Mouse (Mus musculus) left cerebral cortex, postnatal 14 days (tissue): ENCODE measurements around the gene Gm10722. TPM values are rescaled to one million over a fixed set of nuclear protein-coding genes. Genes with fewer than 3 reads are reported as not detected.
A peak's percentile ranks its signal among the peaks of the same experiment; 100 is the strongest.
"Not testable (repeated sequence)": the region's sequence is repeated elsewhere in the genome, so short reads cannot be mapped to it uniquely, and the experiment has no call there.

Experiments
- DNase-seq, 2 experiments: peaks; one replicate each; pipeline ENCODE4 v3.0.0; 2021 to 2022; ENCODE audit warnings: low spot score in 2 of 2, mixed read lengths in 1 of 2
- intact Hi-C: fragments of 180-260 bp; cut with DNase I; formaldehyde crosslinking; loops from one replicate; pipeline ENCODE4 v1.15.1; 2025
- microRNA-seq, 2 experiments: library from miRNA; unstranded; fragments of <30 nt; microRNA quantifications; one replicate each; pipeline ENCODE4 v1.2.0; 2022
- total RNA-seq, 2 experiments: library from RNA; stranded (reverse); gene quantifications; 2 replicates each; pipeline ENCODE4 v1.2.3; 2021

Gene Gm10722
- total RNA-seq, 2 experiments from 2014 or later = not detected

DNA sequence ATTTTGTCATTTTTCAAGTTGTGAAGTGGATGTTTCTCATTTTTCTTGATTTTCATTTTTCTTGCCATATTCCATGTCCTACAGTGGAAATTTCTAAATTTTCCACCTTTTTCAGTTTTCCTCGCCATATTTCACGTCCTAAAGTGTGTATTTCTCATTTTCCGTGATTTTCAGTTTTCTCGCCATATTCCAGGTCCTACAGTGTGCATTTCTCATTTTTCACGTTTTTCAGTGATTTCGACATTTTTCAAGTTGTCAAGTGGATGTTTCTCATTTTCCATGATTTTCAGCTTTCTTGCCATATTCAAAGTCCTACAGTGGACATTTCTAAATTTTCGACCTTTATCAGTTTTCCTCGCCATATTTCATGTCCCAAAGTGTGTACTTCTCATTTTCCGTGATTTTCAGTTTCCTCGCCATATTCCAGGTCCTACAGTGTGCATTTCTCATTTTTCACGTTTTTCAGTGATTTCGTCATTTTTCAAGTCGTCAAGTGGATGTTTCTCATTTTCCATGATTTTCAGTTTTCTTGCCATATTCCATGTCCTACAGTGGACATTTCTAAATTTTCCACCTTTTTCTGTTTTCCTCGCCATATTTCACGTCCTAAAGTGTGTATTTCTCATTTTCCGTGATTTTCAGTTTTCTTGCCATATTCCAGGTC is 23.4 kb downstream of the Gm10722 start:
- DNase-seq = peak; percentile 72 to 86
- intact Hi-C loops = not testable (repeated sequence)

DNA sequence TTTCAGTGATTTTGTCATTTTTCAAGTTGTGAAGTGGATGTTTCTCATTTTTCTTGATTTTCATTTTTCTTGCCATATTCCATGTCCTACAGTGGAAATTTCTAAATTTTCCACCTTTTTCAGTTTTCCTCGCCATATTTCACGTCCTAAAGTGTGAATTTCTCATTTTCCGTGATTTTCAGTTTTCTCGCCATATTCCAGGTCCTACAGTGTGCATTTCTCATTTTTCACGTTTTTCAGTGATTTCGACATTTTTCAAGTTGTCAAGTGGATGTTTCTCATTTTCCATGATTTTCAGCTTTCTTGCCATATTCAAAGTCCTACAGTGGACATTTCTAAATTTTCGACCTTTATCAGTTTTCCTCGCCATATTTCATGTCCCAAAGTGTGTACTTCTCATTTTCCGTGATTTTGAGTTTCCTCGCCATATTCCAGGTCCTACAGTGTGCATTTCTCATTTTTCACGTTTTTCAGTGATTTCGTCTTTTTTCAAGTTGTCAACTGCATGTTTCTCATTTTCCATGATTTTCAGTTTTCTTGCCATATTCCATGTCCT is 24.3 kb downstream of the Gm10722 start, which contains the start of gene Gm10717:
Gm10717 (plus strand) TSS at position 506 of the 556 bp plus-strand sequence.
- intact Hi-C loops = not testable (repeated sequence)
- DNase-seq = peak; percentile 58 to 79

DNA sequence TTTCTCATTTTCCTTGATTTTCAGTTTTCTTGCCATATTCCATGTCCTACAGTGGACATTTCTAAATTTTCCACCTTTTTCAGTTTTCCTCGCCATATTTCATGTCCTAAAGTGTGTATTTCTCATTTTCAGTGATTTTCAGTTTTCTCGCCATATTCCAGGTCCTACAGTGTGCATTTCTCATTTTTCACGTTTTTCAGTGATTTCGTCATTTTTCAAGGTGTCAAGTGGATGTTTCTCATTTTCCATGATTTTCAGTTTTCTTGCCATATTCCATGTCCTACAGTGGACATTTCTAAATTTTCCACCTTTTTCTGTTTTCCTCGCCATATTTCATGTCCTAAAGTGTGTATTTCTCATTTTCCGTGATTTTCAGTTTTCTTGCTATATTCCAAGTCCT is 24.9 kb downstream of the Gm10722 start:
- intact Hi-C loops = not testable (repeated sequence)
- peak; percentile 63 to 89 for DNase-seq

DNA sequence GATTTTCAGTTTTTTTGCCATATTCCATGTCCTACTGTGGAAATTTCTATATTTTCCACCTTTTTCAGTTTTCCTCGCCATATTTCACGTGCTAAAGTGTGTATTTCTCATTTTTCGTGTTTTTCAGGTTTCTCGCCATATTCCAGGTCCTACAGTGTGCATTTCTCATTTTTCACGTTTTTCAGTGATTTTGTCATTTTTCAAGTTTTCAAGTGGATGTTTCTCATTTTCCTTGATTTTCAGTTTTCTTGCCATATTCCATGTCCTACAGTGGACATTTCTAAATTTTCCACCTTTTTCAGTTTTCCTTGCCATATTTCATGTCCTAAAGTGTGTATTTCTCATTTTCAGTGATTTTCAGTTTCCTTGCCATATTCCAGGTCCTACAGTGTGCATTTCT is 25.4 kb downstream of the Gm10722 start:
- DNase-seq, intact Hi-C loops: not testable (repeated sequence)

DNA sequence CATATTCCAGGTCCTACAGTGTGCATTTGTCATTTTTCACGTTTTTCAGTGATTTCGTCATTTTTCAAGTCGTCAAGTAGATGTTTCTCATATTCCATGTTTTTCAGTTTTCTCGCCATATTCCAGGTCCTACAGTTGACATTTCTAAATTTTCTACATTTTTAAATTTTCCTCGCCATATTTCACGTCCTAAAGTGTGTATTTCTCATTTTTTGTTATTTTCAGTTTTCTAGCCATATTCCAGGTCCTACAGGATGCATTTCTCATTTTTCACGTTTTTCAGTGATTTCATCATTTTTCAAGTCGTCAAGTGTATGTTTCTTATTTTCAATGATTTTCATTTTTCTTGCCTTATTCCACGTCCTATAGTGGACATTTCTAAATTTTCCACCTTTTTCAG is 26.0 kb downstream of the Gm10722 start:
- intact Hi-C loops = not testable (repeated sequence)

DNA sequence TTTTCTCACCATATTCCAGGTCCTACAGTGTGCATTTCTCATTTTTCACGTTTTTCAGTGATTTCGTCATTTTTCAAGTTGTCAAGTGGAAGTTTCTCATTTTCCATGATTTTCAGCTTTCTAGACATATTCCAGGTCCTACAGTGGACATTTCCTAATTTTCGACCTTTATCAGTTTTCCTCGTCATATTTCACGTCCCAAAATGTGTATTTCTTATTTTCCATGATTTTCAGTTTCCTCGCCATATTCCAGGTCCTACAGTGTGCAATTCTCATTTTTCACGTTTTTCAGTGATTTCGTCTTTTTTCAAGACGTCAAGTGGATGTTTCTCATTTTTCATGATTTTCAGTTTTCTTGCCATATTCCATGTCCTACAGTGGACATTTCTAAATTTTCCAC is 26.5 kb downstream of the Gm10722 start:
- DNase-seq, intact Hi-C loops: not testable (repeated sequence)

More for the DNA sequence above, 26.0 kb downstream of the Gm10722 start:
- DNase-seq = not testable (repeated sequence)

DNA sequence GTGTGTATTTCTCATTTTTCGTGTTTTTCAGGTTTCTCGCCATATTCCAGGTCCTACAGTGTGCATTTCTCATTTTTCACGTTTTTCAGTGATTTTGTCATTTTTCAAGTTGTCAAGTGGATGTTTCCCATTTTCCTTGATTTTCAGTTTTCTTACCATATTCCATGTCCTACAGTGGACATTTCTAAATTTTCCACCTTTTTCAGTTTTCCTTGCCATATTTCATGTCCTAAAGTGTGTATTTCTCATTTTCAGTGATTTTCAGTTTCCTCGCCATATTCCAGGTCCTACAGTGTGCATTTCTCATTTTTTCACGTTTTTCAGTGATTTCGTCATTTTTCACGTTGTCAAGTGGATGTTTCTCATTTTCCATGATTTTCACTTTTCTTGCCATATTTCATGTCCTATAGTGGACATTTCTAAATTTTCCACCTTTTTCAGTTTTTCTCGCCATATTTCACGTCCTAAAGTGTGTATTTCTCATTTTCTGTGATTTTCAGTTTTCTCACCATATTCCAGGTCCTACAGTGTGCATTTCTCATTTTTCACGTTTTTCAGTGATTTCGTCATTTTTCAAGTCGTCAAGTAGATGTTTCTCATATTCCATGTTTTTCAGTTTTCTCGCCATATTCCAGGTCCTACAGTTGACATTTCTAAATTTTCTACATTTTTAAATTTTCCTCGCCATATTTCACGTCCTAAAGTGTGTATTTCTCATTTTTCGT is 28.7 kb downstream of the Gm10722 start:
- intact Hi-C loops = not testable (repeated sequence)
- DNase-seq = peak; percentile 36 to 57

DNA sequence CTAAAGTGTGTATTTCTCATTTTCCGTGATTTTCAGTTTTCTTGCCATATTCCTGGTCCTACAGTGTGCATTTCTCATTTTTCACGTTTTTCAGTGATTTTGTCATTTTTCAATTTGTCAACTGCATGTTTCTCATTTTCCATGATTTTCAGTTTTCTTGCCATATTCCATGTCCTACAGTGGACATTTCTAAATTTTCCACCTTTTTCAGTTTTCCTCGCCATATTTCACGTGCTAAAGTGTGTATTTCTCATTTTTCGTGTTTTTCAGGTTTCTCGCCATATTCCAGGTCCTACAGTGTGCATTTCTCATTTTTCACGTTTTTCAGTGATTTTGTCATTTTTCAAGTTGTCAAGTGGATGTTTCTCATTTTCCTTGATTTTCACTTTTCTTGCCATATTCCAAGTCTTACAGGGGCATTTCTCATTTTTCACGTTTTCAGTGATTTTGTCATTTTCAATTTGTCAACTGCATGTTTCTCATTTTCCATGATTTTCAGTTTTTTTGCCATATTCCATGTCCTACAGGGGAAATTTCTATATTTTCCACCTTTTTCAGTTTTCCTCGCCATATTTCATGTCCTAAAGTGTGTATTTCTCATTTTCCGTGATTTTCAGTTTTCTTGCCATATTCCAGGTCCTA is 30.1 kb downstream of the Gm10722 start:
- intact Hi-C loops, DNase-seq: not testable (repeated sequence)

DNA sequence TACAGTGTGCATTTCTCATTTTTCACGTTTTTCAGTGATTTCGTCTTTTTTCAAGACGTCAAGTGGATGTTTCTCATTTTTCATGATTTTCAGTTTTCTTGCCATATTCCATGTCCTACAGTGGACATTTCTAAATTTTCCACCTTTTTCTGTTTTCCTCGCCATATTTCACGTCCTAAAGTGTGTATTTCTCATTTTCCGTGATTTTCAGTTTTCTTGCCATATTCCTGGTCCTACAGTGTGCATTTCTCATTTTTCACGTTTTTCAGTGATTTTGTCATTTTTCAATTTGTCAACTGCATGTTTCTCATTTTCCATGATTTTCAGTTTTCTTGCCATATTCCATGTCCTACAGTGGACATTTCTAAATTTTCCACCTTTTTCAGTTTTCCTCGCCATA is 33.6 kb downstream of the Gm10722 start, which contains the start of gene Gm17535:
Gm17535 (plus strand) TSS at position 301 of the 400 bp plus-strand sequence.
- intact Hi-C loops, DNase-seq: not testable (repeated sequence)

DNA sequence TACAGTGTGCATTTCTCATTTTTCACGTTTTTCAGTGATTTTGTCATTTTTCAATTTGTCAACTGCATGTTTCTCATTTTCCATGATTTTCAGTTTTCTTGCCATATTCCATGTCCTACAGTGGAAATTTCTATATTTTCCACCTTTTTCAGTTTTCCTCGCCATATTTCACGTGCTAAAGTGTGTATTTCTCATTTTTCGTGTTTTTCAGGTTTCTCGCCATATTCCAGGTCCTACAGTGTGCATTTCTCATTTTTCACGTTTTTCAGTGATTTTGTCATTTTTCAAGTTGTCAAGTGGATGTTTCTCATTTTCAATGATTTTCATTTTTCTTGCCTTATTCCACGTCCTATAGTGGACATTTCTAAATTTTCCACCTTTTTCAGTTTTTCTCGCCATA is 35.9 kb downstream of the Gm10722 start, which contains the start of gene Gm10715:
Gm10715 (plus strand) TSS at position 301 of the 400 bp plus-strand sequence.
- DNase-seq, intact Hi-C loops: not testable (repeated sequence)

DNA sequence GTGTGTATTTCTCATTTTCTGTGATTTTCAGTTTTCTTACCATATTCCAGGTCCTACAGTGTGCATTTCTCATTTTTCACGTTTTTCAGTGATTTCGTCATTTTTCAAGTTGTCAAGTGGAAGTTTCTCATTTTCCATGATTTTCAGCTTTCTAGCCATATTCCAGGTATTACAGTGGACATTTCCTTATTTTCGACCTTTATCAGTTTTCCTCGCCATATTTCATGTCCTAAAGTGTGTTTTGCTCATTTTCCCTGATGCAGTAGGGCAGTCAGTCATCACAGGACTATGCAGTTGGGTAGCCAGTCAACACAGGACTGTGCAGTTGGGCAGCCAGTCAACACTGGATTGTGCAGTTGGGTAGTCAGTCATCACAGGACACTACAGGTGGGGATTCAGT is 37.4 kb downstream of the Gm10722 start:
- intact Hi-C loops, DNase-seq: not testable (repeated sequence)

Small RNA genes within 50 kb of the gene (microRNA-seq; reads per million reads assigned to microRNA genes)
- gene Mir101c = 0 reads per million in 2 experiments

Other genes with a start within 250 kb of the Gm10722 start
- not detected for gene Gm11168, start 2.4 kb downstream of the Gm10722 start, total RNA-seq
- not detected for gene Gm10721, start 12.2 kb downstream of the Gm10722 start, total RNA-seq
- gene Gm10720, start 14.7 kb downstream of the Gm10722 start, total RNA-seq = not detected
- 1 to 10 TPM in 1 of 2 experiments, not detected in 1; 1.5 TPM for gene Gm10719, start 16.5 kb downstream of the Gm10722 start, total RNA-seq
- under 1 TPM in 1 of 2 experiments, not detected in 1; 0.72 TPM for gene Gm10718, start 22.6 kb downstream of the Gm10722 start, total RNA-seq
- gene Gm10717, start 24.5 kb downstream of the Gm10722 start, total RNA-seq = under 1 TPM in 1 of 2 experiments, not detected in 1; 0.68 TPM
- not detected for gene Gm17535, start 33.7 kb downstream of the Gm10722 start, total RNA-seq
- not detected for gene Gm10715, start 36.0 kb downstream of the Gm10722 start, total RNA-seq